Mouse (Mus musculus): Measurements from ENCODE around the gene Bcar3. TPM values are rescaled to one million over a fixed set of nuclear protein-coding genes. Genes with fewer than 3 reads are reported as not detected.

The Bcar3 gene
- total and polyA plus RNA-seq, 3 experiments, result 47.4 to 61.2 (median 52.0) TPM

GRCm38 (mm10) chr3:122372617-122373016, 78.7 kb downstream of the Bcar3 start (continued):
- TF ChIP-seq CHD1 (IDR thresholded peaks at IDR 0.05; ENCODE audit: low read depth, low read length), result no peak
- TF ChIP-seq GABPA (IDR thresholded peaks at IDR 0.05; ENCODE audit: insufficient replicate concordance, low read depth, low read length), result no peak
- no peak for TF ChIP-seq NELFE (IDR thresholded peaks at IDR 0.05; ENCODE audit: low read depth, low read length)
- TF ChIP-seq MEF2A (IDR thresholded peaks at IDR 0.05; ENCODE audit: borderline replicate concordance, low read depth, low read length), result peak; percentile 81; the same call in 1 of the 2 replicates
- TF ChIP-seq NRF1 (IDR thresholded peaks at IDR 0.05; ENCODE audit: low read depth, low read length), result no peak
- TF ChIP-seq ZMIZ1 (IDR thresholded peaks at IDR 0.05; ENCODE audit: low read depth, low read length), result no peak
- TF ChIP-seq PAX5 (IDR thresholded peaks at IDR 0.05; ENCODE audit: low read length), result no peak
- no peak for TF ChIP-seq ZC3H11A (IDR thresholded peaks at IDR 0.05; ENCODE audit: low read depth, low read length)
- no peak for TF ChIP-seq USF2 (conservative IDR thresholded peaks at IDR 0.05; ENCODE audit: low read depth, low read length)
- no peak; the same call in 1 of the 2 replicates for TF ChIP-seq MXI1 (IDR thresholded peaks at IDR 0.05; ENCODE audit: low read depth, low read length)
- TF ChIP-seq HCFC1 (IDR thresholded peaks at IDR 0.05; ENCODE audit: low read depth, low read length), result no peak
- TF ChIP-seq SMC3 (IDR thresholded peaks at IDR 0.05; ENCODE audit: low read depth, low read length), result no peak
- TF ChIP-seq USF1 (IDR thresholded peaks at IDR 0.05; ENCODE audit: low read depth, low read length), result no peak; the same call in 1 of the 2 replicates
- no peak for TF ChIP-seq MAFK (IDR thresholded peaks at IDR 0.05; ENCODE audit: insufficient replicate concordance, low read length)

GRCm38 (mm10) chr3:122376011-122376410, 82.1 kb downstream of the Bcar3 start:
- TF ChIP-seq ZC3H11A (IDR thresholded peaks at IDR 0.05; ENCODE audit: low read depth, low read length) (no peak), ETS1 (conservative IDR thresholded peaks at IDR 0.05; ENCODE audit: low read depth, low read length) (0 out of 2 replicates have a peak, but pooled peaks have one; percentile 7)
- in situ Hi-C loops (cut with MboI; ENCODE audit: low pct_ligation_motif_present, low pct_unique_long_range_greater_than_20kb, low sequenced_read_pairs) (no loop called here), dilution Hi-C loops (cut with MboI; ENCODE audit: extremely low pct_ligation_motif_present, extremely low pct_unique_long_range_greater_than_20kb, low sequenced_read_pairs) (no loop called here)
- no peak overlapping the region for H3K4me3 ChIP-seq (replicated peaks in 1 of 3; ENCODE audit: low read depth in 2 of 3, low read length in 2 of 3, poor library complexity in 1 of 3)
- no peak overlapping the region for H3K4me2 ChIP-seq (ENCODE audit: insufficient read depth, low read depth, poor library complexity, severe bottlenecking)
- H3K27me3 ChIP-seq (replicated peaks), result no peaks in the 10 kb centered on the region
- H3K79me2 ChIP-seq (replicated peaks; ENCODE audit: control insufficient read depth, extremely low read depth, insufficient read depth, poor library complexity, severe bottlenecking), result no peaks in the 10 kb centered on the region
- peaks cover 2 to 3% of the 10 kb centered on the region in 2 experiments for H3K36me3 ChIP-seq (replicated peaks in 1 of 2; ENCODE audit: control insufficient read depth in 1 of 2, insufficient read depth in 1 of 2, low read length in 1 of 2)
- H3K9ac ChIP-seq (ENCODE audit: insufficient read depth, low read depth), result no peak overlapping the region
- H3K27ac ChIP-seq (ENCODE audit: insufficient read depth, low read depth), result no peak overlapping the region
- DNase-seq (ENCODE audit: extremely low read depth), result no peak
- H3K9me3 ChIP-seq (replicated peaks; ENCODE audit: low read length), result no peaks in the 10 kb centered on the region
- peaks cover 45 to 84% of the 10 kb centered on the region in 2 experiments for H3K4me1 ChIP-seq (ENCODE audit: control insufficient read depth in 1 of 2, insufficient read depth in 2 of 2)

GRCm38 (mm10) chr3:122376412-122376831, 82.5 kb downstream of the Bcar3 start:
- dilution Hi-C loops (cut with MboI; ENCODE audit: extremely low pct_ligation_motif_present, extremely low pct_unique_long_range_greater_than_20kb, low sequenced_read_pairs) (no loop called here), in situ Hi-C loops (cut with MboI; ENCODE audit: low pct_ligation_motif_present, low pct_unique_long_range_greater_than_20kb, low sequenced_read_pairs) (no loop called here)
- Histone ChIP-seq H3K27ac (ENCODE audit: insufficient read depth, low read depth) (no peak overlapping the region), H3K4me3 (replicated peaks in 1 of 3; ENCODE audit: low read depth in 2 of 3, low read length in 2 of 3, poor library complexity in 1 of 3) (no peak overlapping the region), H3K4me1 (ENCODE audit: control insufficient read depth in 1 of 2, insufficient read depth in 2 of 2) (peaks cover 45 to 81% of the 10 kb centered on the region in 2 experiments), H3K9me3 (replicated peaks; ENCODE audit: low read length) (no peaks in the 10 kb centered on the region), H3K4me2 (ENCODE audit: insufficient read depth, low read depth, poor library complexity, severe bottlenecking) (no peak overlapping the region), H3K27me3 (replicated peaks) (no peaks in the 10 kb centered on the region), H3K36me3 (replicated peaks in 1 of 2; ENCODE audit: control insufficient read depth in 1 of 2, insufficient read depth in 1 of 2, low read length in 1 of 2) (peaks cover 2 to 3% of the 10 kb centered on the region in 2 experiments), H3K79me2 (replicated peaks; ENCODE audit: control insufficient read depth, extremely low read depth, insufficient read depth, poor library complexity, severe bottlenecking) (no peaks in the 10 kb centered on the region), H3K9ac (ENCODE audit: insufficient read depth, low read depth) (no peak overlapping the region)
- DNase-seq (ENCODE audit: extremely low read depth), result no peak
- TF ChIP-seq MYC (IDR thresholded peaks at IDR 0.05; ENCODE audit: low read depth, low read length), result no peak
